Mouse (Mus musculus) adrenal gland (tissue): ENCODE results near the gene Aes.

ENCODE experiments used
- intact Hi-C: fragments of 180-260 bp; cut with DNase I; formaldehyde crosslinking; loops from one replicate; pipeline ENCODE4 v1.15.1; 2025

Aes gene

GRCm38 (mm10) chr10:81544296-81545160 is 14.8 kb upstream of the Aes start:
- intact Hi-C loops, result no loop called here

DNA sequence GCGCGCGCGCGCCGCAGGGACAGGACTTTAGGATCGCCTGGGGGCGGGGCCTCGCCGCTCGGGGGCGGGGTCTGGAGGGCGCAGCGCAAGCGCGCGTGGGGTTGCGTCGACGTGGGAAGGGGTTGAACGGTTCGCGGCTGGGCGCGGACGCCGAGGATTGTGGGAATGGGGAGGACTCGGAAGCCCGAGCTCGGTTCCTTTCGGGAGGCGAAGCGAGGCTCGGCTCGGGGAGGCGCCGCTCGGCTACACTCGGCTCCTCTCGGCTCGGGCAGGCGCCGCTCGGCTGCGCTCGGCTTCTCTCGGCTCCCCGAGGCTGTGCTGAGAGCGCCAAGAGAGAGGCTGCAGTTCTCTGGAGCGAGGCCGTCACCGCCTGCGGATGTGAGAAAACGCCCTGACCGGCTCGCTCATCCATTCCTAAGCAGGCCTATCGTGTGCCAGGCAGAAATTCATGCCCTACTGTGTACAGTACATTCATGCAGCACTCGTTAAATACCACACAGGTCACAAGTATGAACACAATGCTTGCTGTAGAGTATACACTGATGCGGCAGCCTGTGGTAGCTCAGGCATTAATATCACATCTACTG is 14.0 kb upstream of the Aes start, which contains the start of gene Gna11:
Gene Gna11, minus strand, starts transcription at position 30 of the 587 bp plus-strand sequence.
- intact Hi-C loops, result no loop called here

GRCm38 (mm10) chr10:81546332-81546731 is 13.0 kb upstream of the Aes start:
- intact Hi-C loops, result no loop called here

- intact Hi-C loops, result no loop called here
Observed at GRCm38 (mm10) chr10:81546788-81547571, 12.3 kb upstream of the Aes start.

DNA sequence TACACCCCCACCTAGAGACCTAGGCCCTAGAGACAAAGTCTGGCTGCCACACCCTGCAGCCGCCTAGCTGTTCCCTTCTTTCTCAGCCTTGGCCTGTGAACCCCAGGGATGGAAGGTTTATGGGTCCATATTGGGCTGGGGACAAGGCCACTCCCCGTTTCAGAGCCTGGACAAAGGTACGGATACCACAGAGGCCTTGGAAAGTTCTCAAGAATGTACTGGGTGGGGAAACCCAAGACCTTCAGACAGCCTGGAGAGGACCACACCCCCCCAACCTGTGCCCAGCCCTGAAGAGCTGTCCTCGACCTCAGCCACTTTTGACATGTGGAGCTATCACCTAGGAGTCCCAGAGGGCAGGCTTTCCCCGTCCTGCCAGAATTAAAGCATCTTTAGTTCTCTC is 10.3 kb upstream of the Aes start:
- intact Hi-C loops, result no loop called here

DNA sequence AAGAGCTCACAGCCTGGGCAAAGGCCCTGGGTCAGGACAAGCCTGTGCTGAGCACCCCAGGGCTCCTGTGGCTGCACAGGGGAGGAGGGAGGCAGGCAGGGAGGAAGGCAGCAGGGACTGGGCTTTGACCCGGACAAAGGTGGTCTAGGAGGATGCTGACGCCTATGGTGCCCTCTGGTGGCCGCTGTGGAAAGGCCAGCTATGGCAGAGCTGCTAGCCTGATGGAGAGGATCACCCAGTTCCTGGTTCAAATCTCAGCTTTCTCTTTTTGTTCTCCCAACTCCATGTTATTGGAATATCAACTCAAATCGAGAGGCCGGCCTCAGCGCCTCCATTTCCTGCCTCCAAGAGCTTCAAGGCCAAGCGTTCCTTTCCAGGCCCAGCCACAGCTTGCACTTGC is 9.0 kb upstream of the Aes start:
- intact Hi-C loops, result loop anchor here (5.0 kb wide), 2 partner anchors 33 to 48 kb away; partner anchors contain the start of gene S1pr4

- intact Hi-C loops, result loop anchor here (5.0 kb wide), 2 partner anchors 34 to 49 kb away; partner anchors contain the start of gene S1pr4
Observed at GRCm38 (mm10) chr10:81551597-81552102, 7.6 kb upstream of the Aes start.

- intact Hi-C loops, result loop anchor here (5.0 kb wide), 2 partner anchors 36 to 51 kb away; partner anchors contain the start of gene S1pr4
Observed at GRCm38 (mm10) chr10:81553232-81553631, 6.1 kb upstream of the Aes start.

GRCm38 (mm10) chr10:81553807-81554755 is 5.2 kb upstream of the Aes start:
- intact Hi-C loops, result loop anchor here (5.0 kb wide), 2 partner anchors 37 to 52 kb away; partner anchors contain the start of gene S1pr4

GRCm38 (mm10) chr10:81556282-81556681 is 3.0 kb upstream of the Aes start:
- intact Hi-C loops, result no loop called here

- intact Hi-C loops, result no loop called here
Observed at GRCm38 (mm10) chr10:81557491-81557890, 1.8 kb upstream of the Aes start.

- intact Hi-C loops, result no loop called here
Observed at GRCm38 (mm10) chr10:81559627-81560539, 595 bp downstream of the Aes start.

GRCm38 (mm10) chr10:81560719-81561459 is 1.6 kb downstream of the Aes start:
- intact Hi-C loops, result no loop called here

DNA sequence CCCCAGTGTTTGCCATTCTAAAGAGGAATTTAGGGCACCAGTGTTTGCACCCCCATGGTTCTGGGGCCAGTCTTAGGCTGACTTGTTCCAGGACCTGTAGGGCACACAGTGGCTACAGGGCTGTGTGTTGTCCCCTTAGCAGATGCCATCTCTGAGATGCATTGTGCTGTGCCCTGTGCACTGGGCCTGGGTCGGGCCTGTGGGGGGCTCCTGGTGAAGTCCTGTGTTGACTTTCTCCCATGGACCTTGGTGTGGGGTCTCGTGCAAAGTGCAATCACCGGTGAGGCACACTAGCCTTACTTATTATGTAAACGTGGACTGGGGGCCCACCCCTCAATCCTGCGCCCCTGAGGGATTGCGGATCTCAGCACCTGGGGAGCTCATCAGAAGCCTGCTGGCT is 3.1 kb downstream of the Aes start:
- intact Hi-C loops, result no loop called here

DNA sequence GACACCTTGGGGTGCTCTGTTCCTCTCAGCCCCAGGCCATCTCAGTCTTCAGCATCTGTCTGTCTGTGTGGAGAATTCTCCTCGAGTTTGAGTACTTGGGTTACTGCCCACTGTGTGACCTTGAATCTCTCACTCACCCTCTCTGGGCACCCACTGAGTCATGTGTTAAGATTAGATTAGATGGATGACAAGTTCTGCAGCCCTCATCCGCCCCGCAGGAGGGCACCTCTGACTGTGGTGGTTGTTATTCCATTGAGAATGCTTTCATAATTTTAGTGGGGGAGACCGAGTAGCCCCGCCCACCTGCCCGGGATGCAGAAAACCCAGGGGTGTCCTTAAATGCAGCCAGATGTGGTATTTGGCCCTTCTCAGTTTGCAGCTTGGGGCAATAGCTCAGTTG is 4.2 kb downstream of the Aes start:
- intact Hi-C loops, result no loop called here

DNA sequence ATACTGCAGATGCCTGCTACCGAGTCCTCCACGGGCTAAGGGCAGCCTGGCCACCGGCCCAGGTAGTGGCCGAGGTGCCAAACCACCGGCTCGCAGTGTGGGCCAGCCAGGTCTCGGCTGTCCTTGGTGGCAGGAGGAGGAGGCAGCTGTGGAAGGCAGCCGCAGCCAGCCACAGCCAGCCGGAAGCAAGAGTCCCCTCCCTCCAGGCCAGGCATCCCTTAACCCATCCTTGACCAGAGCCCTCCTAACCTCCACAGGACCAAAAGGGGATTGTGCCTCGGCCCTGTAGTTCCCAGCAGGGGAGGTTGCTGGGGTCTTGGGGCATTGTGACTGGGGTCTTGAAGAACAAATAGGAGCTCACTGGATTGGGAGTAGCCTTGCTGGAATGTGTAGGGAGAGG is 4.9 kb downstream of the Aes start:
- intact Hi-C loops, result loop anchor here (2.0 kb wide), 1 partner anchor 41 kb away; no protein-coding TSS in a partner anchor

DNA sequence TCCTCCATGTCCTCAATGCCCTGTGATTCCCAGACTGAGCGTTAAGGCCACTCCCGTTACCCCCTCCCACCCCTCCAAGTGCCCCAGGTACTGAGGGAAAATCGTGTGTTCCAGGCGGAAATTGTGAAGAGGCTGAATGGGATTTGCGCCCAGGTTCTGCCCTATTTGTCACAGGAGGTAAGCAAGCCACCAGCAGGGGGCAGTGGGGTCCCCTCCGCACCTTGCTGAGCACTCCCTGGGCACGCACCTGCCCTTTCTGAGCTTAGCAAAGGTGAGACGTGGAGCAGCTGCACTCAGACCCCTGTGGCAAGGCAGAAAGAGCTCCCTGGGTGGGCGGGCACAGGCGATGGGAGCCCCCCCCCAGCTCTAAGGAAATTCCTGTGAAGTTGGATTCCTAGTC is 5.4 kb downstream of the Aes start:
- intact Hi-C loops, result loop anchor here (2.0 kb wide), 1 partner anchor 40 kb away; no protein-coding TSS in a partner anchor
